Mouse (Mus musculus) bone marrow macrophage, adult 2 months (primary cell): Measurements from ENCODE around the gene Atg7.

ENCODE experiments used
- CTCF ChIP-seq: IDR thresholded peaks from 2 replicates; pipeline ENCODE4 v1.5.1; 2012; ENCODE audit warnings: low read depth, mild to moderate bottlenecking, low read length, moderate library complexity
- POLR2A ChIP-seq: IDR thresholded peaks from 2 replicates; pipeline ENCODE4 v1.6.1; 2012; ENCODE audit warnings: mild to moderate bottlenecking, low read depth, low read length, borderline replicate concordance

- TF ChIP-seq CTCF (no peak), POLR2A (no peak)
These were observed 143.6 kb downstream of the Atg7 start for GRCm38 (mm10) chr6:114786461-114786860.
